Mouse (Mus musculus): ENCODE results near the gene Txn2. TPM values are rescaled to one million over a fixed set of nuclear protein-coding genes. Genes with fewer than 3 reads are reported as not detected.

The Txn2 gene
- total RNA-seq, 2 experiments from 2014 or later = 89.0 to 226 TPM

DNA sequence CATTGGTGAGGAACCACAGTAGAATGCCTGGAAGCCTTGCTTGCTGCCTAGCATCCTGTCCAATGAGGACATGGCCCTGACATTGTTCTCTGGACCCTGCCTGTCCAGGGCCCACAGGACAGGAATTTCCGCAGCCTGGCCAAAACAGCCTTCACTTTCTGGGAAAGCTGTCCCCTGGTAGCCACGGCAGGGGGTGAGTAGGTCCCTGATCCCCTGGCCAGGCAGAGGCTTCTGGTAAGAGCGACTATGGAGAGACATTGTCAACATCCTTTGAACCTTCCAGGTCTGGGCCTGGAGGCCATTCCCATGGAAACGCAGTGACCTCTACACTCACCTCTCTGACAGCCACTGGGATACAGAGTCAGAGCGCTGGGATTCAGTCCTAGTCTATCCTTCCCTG is 16.8 kb downstream of the Txn2 start:
- ATAC-seq (replicated peaks; ENCODE audit: poor library complexity, severe bottlenecking) = no peak

DNA sequence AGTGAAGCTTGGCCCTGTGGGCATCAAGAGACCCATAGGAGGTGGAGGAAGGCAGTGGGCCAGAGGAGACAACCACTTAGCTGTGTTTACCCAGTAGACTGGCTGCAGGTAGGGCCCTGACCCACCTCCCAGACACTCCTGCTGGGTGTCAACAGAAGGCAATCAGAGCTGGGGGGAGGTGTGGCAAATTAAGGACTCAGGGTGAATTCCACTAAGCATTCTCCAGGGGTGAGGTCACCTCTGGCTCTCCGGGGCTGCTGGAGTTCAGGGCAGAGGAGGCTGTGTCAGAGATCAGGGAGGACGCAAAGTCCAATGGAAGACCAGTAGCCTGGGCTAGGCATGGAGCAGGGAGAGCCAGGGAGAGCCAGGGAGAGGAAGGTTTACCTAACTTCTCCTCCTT is 17.7 kb downstream of the Txn2 start:
- ATAC-seq (replicated peaks; ENCODE audit: poor library complexity, severe bottlenecking) = no peak

DNA sequence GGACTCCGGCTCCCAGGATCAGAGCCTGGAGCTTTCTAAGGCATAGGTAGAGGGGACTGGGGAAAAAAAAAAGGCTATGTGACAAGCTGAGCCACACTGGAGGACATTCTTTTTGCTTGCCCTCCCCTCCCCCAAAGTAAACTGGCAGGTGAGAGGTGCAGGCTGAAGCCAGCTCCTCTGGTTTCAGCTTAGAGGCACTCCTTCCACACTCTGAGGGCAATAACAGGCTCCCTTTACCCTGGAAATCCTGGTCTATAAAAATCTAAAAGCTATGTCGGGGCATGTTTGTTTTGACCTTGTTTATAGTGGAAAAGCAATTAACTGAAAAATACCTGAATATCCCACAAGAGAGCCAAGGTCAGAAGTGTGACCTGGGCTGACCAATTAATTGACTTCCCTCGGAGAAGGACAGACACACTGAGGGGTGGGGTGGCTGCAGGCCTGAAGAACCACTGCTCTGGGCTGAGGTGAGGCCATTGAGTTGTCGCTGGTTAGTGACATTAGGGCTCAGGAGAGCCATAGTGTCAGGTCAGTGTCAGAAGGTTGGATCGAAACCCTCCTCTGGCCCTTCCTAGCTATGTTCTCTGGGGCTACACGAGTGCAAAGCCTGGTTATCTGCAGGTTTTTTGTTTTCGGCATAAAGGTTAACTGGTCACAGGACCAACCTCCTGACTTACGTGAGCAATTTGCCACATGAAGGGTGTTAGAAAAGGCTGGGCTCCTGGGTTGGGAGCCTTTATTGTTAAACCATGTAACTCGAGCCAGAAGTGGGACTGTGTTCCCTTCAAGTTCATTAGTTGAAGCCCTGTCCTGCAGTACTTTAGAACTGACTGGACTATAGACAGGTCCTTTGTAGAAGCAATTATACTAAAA is 20.9 kb downstream of the Txn2 start:
- ATAC-seq (replicated peaks; ENCODE audit: poor library complexity, severe bottlenecking) = no peak

DNA sequence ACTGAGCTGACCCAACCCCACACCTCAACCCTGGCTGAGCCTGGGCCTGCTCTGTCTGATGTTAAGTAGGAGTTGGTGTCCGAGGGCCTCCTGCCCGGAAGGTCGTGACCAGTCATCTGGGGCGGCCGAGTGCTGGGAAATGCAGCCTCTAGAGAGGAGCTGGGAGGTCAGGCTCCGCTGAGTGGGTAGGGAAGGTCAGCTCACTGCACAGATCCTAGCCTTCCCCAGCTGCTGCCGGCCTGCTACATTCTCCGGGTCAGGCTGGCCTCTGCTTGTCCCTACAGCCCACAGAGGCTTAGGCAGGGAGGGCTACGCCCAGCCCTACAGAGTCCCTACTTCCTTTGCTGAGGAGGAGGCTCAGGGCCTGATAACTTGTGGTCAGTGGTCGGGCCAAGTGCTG is 22.3 kb downstream of the Txn2 start:
- ATAC-seq (replicated peaks; ENCODE audit: poor library complexity, severe bottlenecking) = no peak

DNA sequence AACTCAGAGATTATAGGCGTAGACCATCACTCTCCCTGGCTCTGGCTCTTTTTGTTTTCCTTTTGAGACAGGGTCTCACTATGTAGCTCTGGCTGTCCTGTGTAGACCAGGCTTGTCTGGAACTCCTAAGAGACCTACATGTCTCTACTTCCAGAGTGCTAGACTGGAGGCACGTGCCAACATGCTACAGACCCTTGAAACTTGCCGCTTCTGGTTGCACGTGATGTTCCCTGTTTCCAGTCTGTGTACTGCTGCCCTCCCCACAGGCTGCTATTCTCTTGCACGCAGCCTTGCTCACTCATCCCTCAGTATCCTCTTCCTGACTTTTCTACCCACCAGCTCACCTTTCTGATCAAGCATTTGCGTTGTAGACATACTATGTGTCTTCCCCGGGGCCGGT is 22.7 kb downstream of the Txn2 start:
- no peak for ATAC-seq (replicated peaks; ENCODE audit: poor library complexity, severe bottlenecking)

DNA sequence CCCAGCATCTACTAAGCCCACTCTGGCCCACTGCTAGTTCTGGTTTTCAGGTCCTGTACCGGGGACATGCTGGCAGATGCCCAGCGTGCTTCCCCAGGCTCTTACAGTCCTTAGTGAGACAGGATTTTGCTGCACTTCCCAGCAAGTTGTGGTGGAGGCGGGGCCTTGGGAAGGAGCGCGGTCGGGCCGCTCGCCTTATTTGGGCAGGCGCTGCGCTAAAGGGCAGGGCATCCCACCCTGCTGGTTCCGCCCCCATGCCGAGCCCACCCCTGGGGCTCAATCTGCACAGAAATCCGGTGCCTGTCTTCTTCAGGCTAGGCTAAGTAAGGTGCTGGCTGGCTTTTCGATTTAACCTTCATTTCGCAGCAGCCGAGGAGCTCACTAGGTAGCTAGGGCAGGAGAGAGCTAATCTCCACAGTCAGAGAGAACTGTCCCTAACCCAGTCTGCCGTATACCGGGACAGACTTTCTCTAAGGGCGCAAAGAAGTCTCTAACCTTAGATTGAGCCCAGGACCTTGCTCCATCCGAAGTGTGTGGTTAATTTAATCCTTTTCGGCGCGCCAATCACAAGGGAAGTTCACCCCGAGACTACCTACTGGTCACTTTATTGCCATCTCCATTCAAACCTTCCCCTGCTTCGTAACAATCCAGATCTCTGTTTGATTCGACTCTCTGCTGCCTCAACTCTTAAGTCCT is 23.4 kb downstream of the Txn2 start:
- peak; percentile 93 for ATAC-seq (replicated peaks; ENCODE audit: poor library complexity, severe bottlenecking)

DNA sequence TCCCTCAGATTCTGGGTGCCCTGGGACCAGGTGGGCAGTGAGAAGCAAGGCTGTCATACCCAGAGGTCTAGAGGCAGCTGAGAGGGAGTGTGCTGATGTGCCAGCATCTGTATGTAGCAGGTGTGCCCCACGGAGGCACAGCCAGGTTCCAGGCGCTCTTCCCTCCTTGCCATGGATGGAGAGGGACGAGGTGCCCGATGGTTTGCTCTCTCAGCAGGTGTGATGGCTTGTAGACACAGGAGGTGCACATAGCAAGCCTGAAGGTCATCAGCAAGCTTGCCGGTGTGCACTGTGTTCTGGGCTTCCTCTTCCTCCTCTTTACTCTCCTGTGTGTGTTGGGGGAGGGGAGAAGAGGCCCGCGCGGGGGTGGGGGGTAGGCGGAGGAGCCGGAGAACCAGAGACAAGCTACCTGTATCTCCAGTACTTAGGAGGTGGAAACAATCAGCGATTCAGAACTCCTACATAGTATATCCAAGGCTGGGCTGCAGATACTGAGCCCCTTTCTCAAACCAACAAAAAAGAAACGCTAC is 24.4 kb downstream of the Txn2 start:
- 0 out of 2 replicates have a peak, but pooled peaks have one; percentile 21 for ATAC-seq (replicated peaks; ENCODE audit: poor library complexity, severe bottlenecking)

DNA sequence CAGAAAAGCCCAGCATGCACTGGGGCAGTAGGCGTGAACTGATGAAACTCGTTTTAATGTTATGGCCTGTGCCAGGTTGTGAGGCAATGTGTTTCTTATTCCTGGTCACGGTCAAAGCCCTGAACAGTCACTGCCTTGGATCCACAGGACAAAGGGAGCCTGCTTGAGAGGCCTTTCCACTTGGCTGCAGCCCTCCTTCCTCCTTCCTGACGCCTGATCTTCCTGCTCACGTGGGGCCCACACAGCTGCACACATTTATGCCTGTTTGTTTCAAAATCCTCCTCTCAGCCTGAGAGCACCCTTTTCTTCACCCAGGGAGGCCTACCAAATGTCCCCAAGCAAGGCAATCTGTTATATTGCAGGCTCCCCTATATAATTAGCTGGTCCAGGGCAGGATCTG is 25.6 kb downstream of the Txn2 start:
- no peak for ATAC-seq (replicated peaks; ENCODE audit: poor library complexity, severe bottlenecking)

DNA sequence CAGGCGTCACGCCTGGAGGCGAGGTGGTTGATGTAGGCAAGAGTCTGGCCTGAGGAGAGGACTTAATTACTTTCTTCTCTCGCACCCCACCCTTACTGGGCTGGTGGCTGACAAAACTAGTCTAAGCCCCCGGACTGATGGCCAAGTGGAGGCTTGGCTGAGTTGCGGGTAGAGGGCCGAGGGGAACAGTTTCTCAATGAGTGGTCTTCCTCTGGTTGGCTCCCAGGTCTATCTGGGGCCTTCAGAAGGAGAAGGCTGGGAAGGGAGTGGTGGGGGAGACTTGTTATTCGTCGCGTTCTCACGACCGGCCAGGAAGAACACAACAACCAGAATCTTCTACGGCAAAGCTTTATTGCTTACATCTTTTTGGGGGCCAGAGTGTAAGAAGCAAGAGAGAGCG is 33.9 kb downstream of the Txn2 start:
- ATAC-seq (replicated peaks; ENCODE audit: poor library complexity, severe bottlenecking) = no peak

DNA sequence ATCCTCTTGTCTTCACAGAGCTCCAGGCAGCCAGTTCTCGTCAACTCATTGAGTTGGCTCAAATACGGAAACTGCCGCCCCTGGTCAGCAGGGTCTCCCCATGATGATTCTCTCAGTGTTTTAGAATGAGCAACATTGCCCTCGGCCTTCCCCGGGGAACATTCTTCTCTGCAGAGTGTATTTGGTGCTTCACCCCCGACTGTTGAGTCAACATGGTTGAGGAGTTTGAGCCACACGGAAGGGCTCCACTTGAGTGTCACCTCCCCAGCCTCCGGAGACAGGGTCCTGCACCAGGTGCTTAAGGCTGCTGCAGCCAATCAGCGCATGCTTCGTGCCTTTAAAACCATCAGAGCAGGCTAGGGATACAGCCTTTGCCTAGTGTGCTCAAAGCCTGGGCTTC is 35.5 kb downstream of the Txn2 start:
- ATAC-seq (replicated peaks; ENCODE audit: poor library complexity, severe bottlenecking) = no peak

DNA sequence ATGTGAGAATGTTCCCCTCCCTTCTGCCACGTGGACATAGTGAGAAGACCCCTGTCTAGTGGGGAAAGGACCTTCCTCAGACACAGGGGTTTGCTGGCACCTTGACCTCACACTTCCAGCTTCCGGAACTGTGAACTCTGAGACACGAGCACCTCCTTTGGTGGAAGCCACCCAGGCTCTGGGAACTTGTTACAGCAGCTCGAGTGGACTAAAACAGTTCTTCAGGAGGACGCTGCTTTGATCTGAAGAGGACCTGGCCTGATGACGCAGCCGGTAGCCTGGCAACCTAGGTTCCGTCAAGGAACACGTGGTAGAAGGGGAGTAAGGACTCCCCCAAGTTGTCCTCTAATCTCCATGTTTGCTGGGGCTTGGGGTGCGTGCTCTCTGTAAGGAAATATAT is 36.4 kb downstream of the Txn2 start:
- no peak for ATAC-seq (replicated peaks; ENCODE audit: poor library complexity, severe bottlenecking)

DNA sequence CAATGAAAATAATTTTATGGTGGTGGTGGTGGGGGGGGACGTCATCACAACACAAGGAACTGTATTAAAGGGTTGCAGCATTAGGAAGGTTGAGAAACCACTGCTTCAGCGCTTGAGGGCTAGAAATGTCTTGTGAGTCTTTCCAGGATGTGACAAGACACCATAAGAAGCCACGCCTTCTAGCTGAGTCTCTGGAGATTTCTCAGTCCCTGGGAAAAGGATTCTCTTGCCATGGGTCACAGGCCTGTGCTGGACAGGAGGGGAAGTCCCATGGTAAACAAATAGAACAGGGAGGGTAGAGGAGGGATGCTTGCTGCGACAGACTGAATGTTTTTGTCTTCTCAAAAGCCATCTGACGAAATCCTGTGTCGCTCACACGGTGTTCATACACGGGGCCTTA is 37.0 kb downstream of the Txn2 start:
- peak; percentile 60 for ATAC-seq (replicated peaks; ENCODE audit: poor library complexity, severe bottlenecking)

DNA sequence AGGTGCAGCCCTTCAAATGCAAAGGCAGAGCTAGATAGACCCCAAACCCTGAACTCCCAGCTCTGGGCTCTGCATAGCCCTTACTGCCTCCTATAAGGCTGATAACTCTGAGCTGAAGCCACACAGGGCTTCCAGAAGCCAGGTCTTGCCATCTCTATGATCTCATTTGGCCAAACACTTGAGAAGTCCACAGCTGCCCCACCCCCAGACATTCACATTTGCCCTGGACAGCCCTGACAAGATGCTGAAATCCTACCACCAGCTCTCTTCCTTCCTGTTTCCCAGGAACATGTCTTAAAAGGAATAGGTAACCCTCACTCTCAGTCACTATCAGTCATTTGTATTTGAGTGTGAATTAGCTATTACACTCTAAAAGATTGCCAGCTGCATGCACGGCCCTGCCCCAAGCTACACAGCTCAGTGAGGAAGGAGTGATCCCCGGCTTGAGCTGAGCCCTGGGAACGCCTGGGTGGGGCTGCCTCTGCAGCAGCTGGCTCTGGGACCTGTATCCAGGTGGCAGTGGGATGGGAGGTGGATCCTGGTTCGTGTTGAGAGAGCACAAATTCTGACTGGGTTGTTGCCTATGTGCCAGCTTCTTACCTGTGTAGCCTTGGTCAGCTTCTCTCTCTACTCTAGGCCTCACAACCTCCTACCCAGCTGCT is 38.9 kb downstream of the Txn2 start:
- ATAC-seq (replicated peaks; ENCODE audit: poor library complexity, severe bottlenecking) = peak; percentile 15; the same call in 1 of the 2 replicates

DNA sequence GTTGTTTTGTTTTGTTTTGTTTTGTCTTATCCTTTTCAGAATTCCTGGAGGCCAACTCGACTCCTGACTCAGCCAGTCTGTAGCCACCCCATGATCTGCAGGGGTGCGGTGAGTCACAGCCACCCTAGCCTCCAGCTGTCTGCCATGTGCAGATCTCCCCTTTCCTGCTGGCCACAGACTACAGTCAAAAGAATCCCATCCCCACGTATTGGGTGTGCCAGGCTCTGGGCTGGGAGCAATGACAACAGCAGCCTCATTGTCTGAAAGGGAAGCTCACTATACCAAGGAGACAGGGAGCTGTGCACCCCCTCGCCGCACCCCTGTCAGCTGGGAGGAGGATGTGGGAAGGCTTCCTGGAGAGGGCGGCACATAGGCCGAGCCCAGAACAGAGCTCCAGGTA is 40.5 kb downstream of the Txn2 start:
- ATAC-seq (replicated peaks; ENCODE audit: poor library complexity, severe bottlenecking) = no peak

DNA sequence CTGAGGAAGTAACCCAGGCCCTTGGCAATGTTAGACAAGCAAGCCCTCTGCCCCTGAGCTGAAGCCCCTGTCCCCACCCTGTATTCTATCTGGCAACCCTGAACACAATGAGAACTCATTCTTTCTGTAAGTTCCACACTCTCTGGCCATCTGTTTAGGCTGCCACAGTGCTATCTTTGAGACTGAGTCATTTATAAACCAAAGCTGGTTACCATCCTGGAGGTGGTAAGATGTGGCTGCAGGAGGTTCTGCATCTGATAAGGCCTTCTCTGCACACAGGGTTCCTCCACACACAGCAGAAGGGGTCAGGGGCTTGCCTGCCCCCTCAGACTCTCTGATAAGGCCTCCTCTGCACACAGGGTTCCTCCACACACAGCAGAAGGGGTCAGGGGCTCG is 41.7 kb downstream of the Txn2 start:
- ATAC-seq (replicated peaks; ENCODE audit: poor library complexity, severe bottlenecking) = no peak

DNA sequence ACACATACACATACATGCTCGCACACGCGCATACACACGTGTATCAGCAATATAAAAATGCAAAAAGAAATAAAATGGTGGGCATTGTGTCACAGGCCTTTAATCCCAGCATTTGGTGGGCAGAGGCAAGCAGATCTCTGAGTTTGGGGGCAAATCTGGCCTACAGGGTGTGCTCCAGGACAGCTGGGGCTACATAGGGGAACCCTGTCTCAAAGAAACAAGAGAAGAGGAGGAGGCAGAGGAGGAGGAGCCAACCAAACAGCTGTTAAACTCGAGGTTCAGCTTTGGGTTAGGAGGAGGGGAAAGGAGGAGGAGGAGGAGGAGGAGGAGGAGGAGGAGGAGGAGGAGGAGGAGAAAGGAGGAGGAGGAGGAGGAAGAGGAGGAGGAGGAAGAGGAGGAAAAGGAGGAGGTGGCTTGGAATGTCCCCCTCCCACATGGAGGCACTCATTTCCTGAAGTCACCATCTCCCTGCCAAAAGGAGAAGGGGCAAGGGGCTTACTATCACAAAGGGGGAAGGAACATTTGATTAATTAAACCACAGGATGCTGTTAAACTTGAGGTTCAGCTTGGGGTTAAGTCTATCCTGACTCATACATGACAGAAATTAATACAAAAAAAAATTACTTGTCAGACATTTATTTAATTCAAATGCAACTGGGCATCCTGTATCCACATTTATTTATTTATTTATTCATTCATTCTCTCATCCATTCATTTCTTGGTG is 42.3 kb downstream of the Txn2 start:
- ATAC-seq (replicated peaks; ENCODE audit: poor library complexity, severe bottlenecking) = no peak

DNA sequence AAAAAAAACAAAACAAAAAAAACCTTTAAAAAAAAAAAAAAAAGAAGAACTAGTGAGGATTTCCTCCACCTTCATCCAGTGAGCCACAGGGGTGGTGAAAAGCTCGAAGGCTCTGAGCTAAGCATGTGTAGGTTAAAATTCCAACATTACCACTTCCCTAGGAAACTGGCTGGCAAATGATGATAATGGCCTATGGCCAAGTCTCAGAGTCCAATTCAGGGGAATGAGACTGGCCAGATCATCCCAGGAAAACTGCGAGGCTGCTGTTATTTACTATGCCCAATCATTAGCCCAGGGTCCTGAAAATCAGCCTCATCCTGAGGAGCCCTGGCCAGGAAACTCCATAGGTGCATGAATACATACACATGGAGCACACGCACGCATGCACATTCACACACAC is 42.9 kb downstream of the Txn2 start:
- ATAC-seq (replicated peaks; ENCODE audit: poor library complexity, severe bottlenecking) = no peak

DNA sequence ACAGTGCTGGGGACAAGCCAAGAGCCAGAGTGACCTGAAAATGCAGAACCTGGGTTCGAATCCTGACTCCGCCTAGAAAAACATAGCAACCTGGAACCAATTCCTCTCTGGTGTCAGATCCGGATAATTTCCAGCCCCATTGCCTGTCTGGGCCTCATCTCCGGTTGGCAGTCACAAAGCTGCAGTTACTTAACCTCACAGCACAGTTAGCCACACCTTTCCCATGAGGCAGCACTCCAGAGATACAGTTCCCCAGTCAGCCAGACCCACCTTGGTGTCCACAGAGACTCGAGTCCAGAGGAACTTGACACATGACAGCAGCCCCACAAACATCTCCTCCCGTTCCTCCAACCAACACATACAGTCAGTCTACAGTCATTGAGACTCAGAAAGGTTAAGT is 43.6 kb downstream of the Txn2 start:
- ATAC-seq (replicated peaks; ENCODE audit: poor library complexity, severe bottlenecking) = no peak

DNA sequence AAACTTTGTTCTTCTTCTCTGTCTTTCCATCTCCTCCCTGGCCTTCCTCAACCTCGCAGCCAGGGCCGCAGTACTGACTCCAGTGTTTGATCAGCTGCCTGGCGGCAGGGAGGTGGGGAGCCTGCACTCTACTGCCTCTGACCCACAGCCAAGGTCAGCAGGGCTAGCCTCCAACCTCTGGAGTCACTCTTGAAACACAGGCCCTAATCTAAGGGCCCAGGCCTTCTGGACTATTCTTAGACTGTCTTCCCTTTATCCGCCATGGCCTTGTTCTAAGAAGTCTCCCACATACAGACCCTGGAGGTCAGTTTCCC is 45.2 kb downstream of the Txn2 start:
- ATAC-seq (replicated peaks; ENCODE audit: poor library complexity, severe bottlenecking) = no peak

DNA sequence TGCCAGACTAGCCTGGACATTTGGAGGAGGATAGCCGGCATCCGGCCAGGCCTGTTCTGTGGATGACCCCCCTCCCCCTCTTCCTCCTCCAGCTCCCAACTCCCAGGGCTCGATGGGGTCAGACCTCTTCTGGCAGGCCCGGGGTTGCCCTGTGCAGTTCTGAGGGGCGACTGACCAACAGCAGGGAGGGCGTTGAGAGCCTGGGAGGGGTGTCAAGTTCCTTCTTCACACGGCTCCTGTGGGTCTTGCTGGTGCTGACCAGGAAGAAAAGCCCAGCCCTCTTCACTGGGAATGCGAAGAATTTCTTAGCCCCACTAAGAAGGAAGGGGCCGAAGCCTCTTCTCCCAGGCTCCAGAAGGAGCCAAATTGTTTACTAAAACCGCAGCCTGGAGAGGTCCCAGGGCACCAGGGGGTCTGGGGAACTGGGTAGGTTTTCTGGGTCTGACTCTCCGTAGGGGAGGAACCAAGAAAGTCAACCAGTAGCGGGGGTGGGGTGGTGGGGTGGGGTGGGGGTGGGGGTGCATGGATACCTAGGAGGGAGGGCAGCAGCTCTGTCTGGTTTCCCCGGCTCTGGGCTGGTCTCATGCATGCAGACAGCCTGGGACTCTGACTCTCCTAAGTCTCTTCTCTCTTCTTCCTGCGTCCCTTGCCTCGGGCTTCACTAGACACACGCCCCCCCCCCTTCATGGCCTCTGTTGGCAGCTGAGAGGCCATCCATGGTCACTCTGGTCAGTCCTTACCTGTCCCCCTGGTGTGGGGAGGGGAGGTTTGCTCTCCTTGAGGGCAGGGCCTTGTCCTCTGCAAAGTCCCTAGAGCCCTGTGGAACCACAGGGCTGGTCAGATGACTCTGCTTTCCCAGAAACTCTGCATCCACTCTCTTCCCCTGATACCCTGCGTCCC is 45.8 kb downstream of the Txn2 start:
- no peak for ATAC-seq (replicated peaks; ENCODE audit: poor library complexity, severe bottlenecking)
